Mouse (Mus musculus) embryonic facial prominence, embryonic 14.5 days (tissue): Measurements from ENCODE around the gene Edil3. TPM values are rescaled to one million over a fixed set of nuclear protein-coding genes. Genes with fewer than 3 reads are reported as not detected.

Experiments
- ATAC-seq: fragments of 200-750 bp; cut with Nextera tagmentation; 2 replicates; pipeline ENCODE4 v1.8.0; 2017; ENCODE audit warnings: low read depth, moderate number of reproducible peaks, moderate TSS enrichment
- DNase-seq: peaks from one replicate; pipeline ENCODE4 v3.0.0-alpha.2; 2015; ENCODE audit warnings: low spot score
- H3K27ac ChIP-seq: fragments of 300-500 bp; sonication (generic); replicated peaks from 2 replicates; pipeline ENCODE4 v1.5.1; 2014; ENCODE audit warnings: low read depth, mild to moderate bottlenecking, low read length, moderate library complexity
- H3K27me3 ChIP-seq: fragments of 300-500 bp; sonication (generic); replicated peaks from 2 replicates; pipeline ENCODE4 v1.6.1; 2014; ENCODE audit warnings: low read length; ENCODE audit not compliant: control insufficient read depth, insufficient read depth
- H3K36me3 ChIP-seq: fragments of 300-500 bp; sonication (generic); 2 replicates; pipeline ENCODE4 v1.6.1; 2014; ENCODE audit warnings: low read length, mixed read lengths; ENCODE audit not compliant: control insufficient read depth, insufficient read depth
- H3K4me1 ChIP-seq: fragments of 300-500 bp; sonication (generic); 2 replicates; pipeline ENCODE4 v1.6.1; 2014; ENCODE audit warnings: antibody characterized with exemption, low read length; ENCODE audit not compliant: control insufficient read depth, insufficient read depth
- H3K4me2 ChIP-seq: fragments of 300-500 bp; sonication (generic); 2 replicates; pipeline ENCODE4 v1.6.1; 2014; ENCODE audit warnings: low read depth, mild to moderate bottlenecking, low read length, moderate library complexity, mixed read lengths
- H3K4me3 ChIP-seq: fragments of 300-500 bp; sonication (generic); 2 replicates; pipeline ENCODE4 v1.5.1; 2014; ENCODE audit warnings: low read depth, mild to moderate bottlenecking, low read length
- H3K9ac ChIP-seq: fragments of 300-500 bp; sonication (generic); 2 replicates; pipeline ENCODE4 v1.6.1; 2014; ENCODE audit warnings: low read depth, mild to moderate bottlenecking, low read length, moderate library complexity, mixed read lengths
- H3K9me3 ChIP-seq: fragments of 300-500 bp; sonication (generic); 2 replicates; pipeline ENCODE4 v1.6.1; 2016; ENCODE audit warnings: low read length; ENCODE audit not compliant: control insufficient read depth
- WGBS: fragments of 180-500 bp; shearing (Covaris S2); extraction: QIAGEN DNeasy Blood & Tissue Kit; methylation state at CpG from one replicate; pipeline ENCODE4 v1.1.7; 2014; 5-methylcytosine and 5-hydroxymethylcytosine counted together
- polyA plus RNA-seq: library from polyadenylated mRNA; unstranded; fragments of >200 nt; fragmentation: Nextera tagmentation; extraction: Ambion mirVana; gene quantifications from 2 replicates; pipeline ENCODE4 v1.2.1, GENCODE M21; 2014

Edil3 gene
- polyA plus RNA-seq, 1 experiment from 2014 or later, result 17.4 TPM

DNA sequence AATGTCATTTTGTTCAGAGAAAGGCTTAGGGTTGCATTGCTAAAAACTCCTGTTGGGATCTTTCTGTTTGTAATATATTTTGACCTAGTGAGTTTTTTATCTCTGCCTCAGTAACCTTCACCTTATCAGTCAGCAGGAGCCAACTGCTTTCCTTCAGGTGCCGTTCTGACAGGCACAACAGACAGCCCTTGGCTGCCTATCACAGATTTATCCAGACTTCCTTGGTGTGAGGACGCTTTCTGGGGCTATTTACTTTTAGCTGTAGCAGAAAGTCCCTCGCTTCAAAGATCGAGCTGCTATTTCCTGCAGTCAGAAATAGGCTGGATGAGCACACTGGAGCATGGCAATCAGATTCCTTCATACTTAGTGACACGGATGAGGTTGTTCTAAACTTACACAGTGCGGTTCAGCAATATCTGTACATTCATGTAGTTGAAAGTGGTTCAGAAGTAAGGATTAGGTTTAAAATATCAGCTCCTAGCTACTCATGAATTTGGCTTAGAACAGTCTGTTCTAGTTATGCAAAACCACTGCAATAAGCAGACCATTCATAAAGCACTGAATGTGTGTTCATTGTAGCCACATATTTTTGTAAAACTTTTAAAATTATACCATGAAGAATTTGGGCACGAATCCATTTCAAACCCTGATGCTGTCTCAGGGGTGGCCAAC, 514.8 kb downstream of the Edil3 start:
- no peak overlapping the region for H3K9ac ChIP-seq
- no peaks in the 10 kb centered on the region for H3K9me3 ChIP-seq
- no peak for ATAC-seq
- no peaks in the 10 kb centered on the region for H3K36me3 ChIP-seq
- H3K27ac ChIP-seq, result peak overlapping the region; percentile 24
- H3K4me3 ChIP-seq, result no peak overlapping the region
- WGBS, result 40% methylated on average over 7 of the region's 7 CpGs
- 0 out of 2 replicates have a peak, but pooled peaks cover 3% of the 10 kb centered on the region for H3K4me1 ChIP-seq
- peak; percentile 54 for DNase-seq
- no peaks in the 10 kb centered on the region for H3K27me3 ChIP-seq
- H3K4me2 ChIP-seq, result no peak overlapping the region

DNA sequence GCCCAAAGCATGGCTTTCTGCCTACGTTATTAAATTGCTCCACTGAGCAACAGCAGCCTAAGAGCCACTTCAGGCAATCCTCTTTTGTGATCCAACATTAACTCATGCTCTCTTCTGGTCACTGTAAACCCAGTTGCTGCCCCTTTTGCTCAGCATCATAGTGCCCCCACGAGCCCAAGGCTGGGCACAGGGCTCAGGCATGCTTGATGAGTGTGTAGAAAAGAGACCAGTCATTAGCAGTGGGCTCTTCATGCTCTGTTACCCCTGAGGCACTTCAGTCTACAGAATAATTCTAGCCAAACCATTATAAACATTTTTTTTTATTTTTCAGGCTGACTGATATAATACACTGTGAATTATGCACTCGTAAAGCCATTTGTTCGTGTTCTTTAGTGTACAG, 517.8 kb downstream of the Edil3 start:
- no peak overlapping the region; the same call in 1 of the 2 replicates for H3K27ac ChIP-seq
- H3K4me2 ChIP-seq, result no peak overlapping the region
- DNase-seq (peak; percentile 46), ATAC-seq (0 out of 2 replicates have a peak, but pooled peaks have one; percentile 41)
- no peak overlapping the region for H3K9ac ChIP-seq
- no peak overlapping the region for H3K4me3 ChIP-seq
- H3K4me1 ChIP-seq, result 0 out of 2 replicates have a peak, but pooled peaks cover 3% of the 10 kb centered on the region
- H3K36me3 ChIP-seq, result no peaks in the 10 kb centered on the region
- WGBS, result 57% methylated on average over 4 of the region's 4 CpGs
- H3K9me3 ChIP-seq, result no peaks in the 10 kb centered on the region
- H3K27me3 ChIP-seq, result no peaks in the 10 kb centered on the region

- no peak for ATAC-seq
- 0 out of 2 replicates have a peak, but pooled peaks cover 3% of the 10 kb centered on the region for H3K4me1 ChIP-seq
- H3K9me3 ChIP-seq, result no peaks in the 10 kb centered on the region
- WGBS, result 76% methylated on average over 3 of the region's 3 CpGs
- no peak overlapping the region for H3K9ac ChIP-seq
- no peak overlapping the region for H3K4me2 ChIP-seq
- H3K27ac ChIP-seq, result no peak overlapping the region
- H3K27me3 ChIP-seq, result no peaks in the 10 kb centered on the region
- H3K4me3 ChIP-seq, result no peak overlapping the region
- no peaks in the 10 kb centered on the region for H3K36me3 ChIP-seq
- no peak for DNase-seq
These were observed 518.5 kb downstream of the Edil3 start for GRCm38 (mm10) chr13:89339776-89340175.

- ATAC-seq (no peak; the same call in 1 of the 2 replicates), DNase-seq (peak; percentile 26)
- Histone ChIP-seq H3K4me2 (no peak overlapping the region), H3K4me3 (no peak overlapping the region), H3K27ac (no peak overlapping the region), H3K36me3 (no peaks in the 10 kb centered on the region), H3K27me3 (no peaks in the 10 kb centered on the region), H3K9me3 (no peaks in the 10 kb centered on the region), H3K9ac (no peak overlapping the region), H3K4me1 (no peaks in the 10 kb centered on the region)
- WGBS, result 67% methylated on average over 3 of the region's 3 CpGs
These were observed 534.0 kb downstream of the Edil3 start for GRCm38 (mm10) chr13:89355234-89355633.

GRCm38 (mm10) chr13:89358407-89358806, 537.1 kb downstream of the Edil3 start:
- ATAC-seq (no peak), DNase-seq (no peak)
- H3K9me3 ChIP-seq, result no peaks in the 10 kb centered on the region
- no peak overlapping the region for H3K4me2 ChIP-seq
- H3K27me3 ChIP-seq, result no peaks in the 10 kb centered on the region
- no peaks in the 10 kb centered on the region for H3K4me1 ChIP-seq
- H3K9ac ChIP-seq, result no peak overlapping the region
- H3K36me3 ChIP-seq, result no peaks in the 10 kb centered on the region
- no peak overlapping the region for H3K4me3 ChIP-seq
- H3K27ac ChIP-seq, result no peak overlapping the region

GRCm38 (mm10) chr13:89362274-89362673, 541.0 kb downstream of the Edil3 start:
- no peak for DNase-seq
- H3K36me3 ChIP-seq, result no peaks in the 10 kb centered on the region
- H3K27ac ChIP-seq, result no peak overlapping the region
- no peak overlapping the region for H3K9ac ChIP-seq
- WGBS, result 76% methylated on average over 4 of the region's 4 CpGs
- no peak for ATAC-seq
- H3K9me3 ChIP-seq, result no peaks in the 10 kb centered on the region
- no peaks in the 10 kb centered on the region for H3K27me3 ChIP-seq
- no peak overlapping the region for H3K4me2 ChIP-seq
- H3K4me3 ChIP-seq, result no peak overlapping the region
- H3K4me1 ChIP-seq, result no peaks in the 10 kb centered on the region

- Histone ChIP-seq H3K4me1 (no peaks in the 10 kb centered on the region), H3K9me3 (no peaks in the 10 kb centered on the region), H3K27ac (no peak overlapping the region), H3K36me3 (no peaks in the 10 kb centered on the region), H3K9ac (no peak overlapping the region), H3K4me3 (no peak overlapping the region), H3K27me3 (no peaks in the 10 kb centered on the region), H3K4me2 (no peak overlapping the region)
- no peak for DNase-seq
- no peak for ATAC-seq
These were observed 550.0 kb downstream of the Edil3 start for GRCm38 (mm10) chr13:89371253-89371652.

GRCm38 (mm10) chr13:89371656-89372240, 550.5 kb downstream of the Edil3 start:
- Histone ChIP-seq H3K4me2 (no peak overlapping the region), H3K27me3 (no peaks in the 10 kb centered on the region), H3K9me3 (no peaks in the 10 kb centered on the region), H3K4me1 (no peaks in the 10 kb centered on the region), H3K4me3 (no peak overlapping the region), H3K36me3 (no peaks in the 10 kb centered on the region), H3K9ac (no peak overlapping the region), H3K27ac (no peak overlapping the region)
- ATAC-seq (no peak), DNase-seq (no peak)
- WGBS, result 70% methylated on average over 5 of the region's 5 CpGs
